Mouse (Mus musculus): ENCODE data around the gene Qtrt2. TPM values are rescaled to one million over a fixed set of nuclear protein-coding genes. Genes with fewer than 3 reads are reported as not detected.

Qtrt2 gene
- polyA plus RNA-seq, 1 experiment: not detected

DNA sequence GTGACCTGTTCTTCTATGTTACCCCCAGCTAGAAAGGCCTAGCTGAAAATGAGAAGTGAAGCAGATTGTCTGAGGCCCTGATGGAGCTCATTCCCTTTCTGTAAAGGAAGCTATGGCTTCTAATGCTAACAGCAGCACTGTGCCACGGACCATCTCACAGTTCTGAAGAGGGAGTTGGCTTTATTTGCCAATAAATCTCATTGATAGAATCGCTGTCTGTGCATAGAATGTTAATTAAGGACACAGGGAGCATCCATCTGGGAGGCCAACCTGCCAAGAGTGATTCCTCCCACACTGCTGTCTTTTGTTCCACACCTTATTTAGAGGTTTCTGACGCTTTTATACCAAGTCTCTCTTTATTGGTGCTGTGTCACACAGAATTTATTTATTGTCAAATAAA, 4.9 kb upstream of the Qtrt2 start:
- Histone ChIP-seq H3K36me3 (replicated peaks; ENCODE audit: low read length) (peaks cover 21% of the 10 kb centered on the region), H3K9me3 (no peaks in the 10 kb centered on the region), H3K4me3 (replicated peaks) (no peak overlapping the region), H3K4me1 (peaks cover 14% of the 10 kb centered on the region), H3K27me3 (replicated peaks) (no peaks in the 10 kb centered on the region)
- no peak for TF ChIP-seq FLI1 (IDR thresholded peaks at IDR 0.05; ENCODE audit: low read length)
- TF ChIP-seq GATA1 (IDR thresholded peaks at IDR 0.05; ENCODE audit: borderline replicate concordance, low read length): no peak

DNA sequence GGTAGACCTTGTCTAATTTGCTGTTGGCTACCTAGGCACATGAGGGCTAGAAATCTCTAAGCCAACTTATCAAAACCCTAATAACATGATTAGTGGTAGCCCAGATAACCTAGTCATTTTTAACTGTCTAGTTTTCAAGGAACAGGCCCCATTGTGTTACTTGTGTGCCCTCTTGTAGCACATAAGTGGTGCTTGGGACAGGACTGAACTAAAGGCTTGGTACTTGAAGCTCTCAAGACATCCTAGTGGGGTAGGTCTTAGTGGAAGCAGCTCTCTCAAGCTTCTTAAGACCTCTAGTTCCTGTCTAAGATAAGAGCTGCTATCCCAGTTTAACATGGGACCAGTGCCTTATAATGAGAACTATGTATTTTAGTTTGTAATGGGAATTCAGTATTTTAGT, 4.0 kb upstream of the Qtrt2 start:
- H3K4me1 ChIP-seq: peaks cover 14% of the 10 kb centered on the region
- peaks cover 21% of the 10 kb centered on the region for H3K36me3 ChIP-seq (replicated peaks; ENCODE audit: low read length)
- H3K4me3 ChIP-seq (replicated peaks): no peak overlapping the region
- no peaks in the 10 kb centered on the region for H3K9me3 ChIP-seq
- no peaks in the 10 kb centered on the region for H3K27me3 ChIP-seq (replicated peaks)
- no peak for TF ChIP-seq FLI1 (IDR thresholded peaks at IDR 0.05; ENCODE audit: low read length)
- TF ChIP-seq GATA1 (IDR thresholded peaks at IDR 0.05; ENCODE audit: borderline replicate concordance, low read length): no peak

- Histone ChIP-seq H3K9me3 (no peaks in the 10 kb centered on the region), H3K27me3 (replicated peaks) (no peaks in the 10 kb centered on the region), H3K36me3 (replicated peaks; ENCODE audit: low read length) (peaks cover 12% of the 10 kb centered on the region), H3K4me3 (replicated peaks) (no peak overlapping the region), H3K4me1 (peaks cover 17% of the 10 kb centered on the region)
- no peak for TF ChIP-seq FLI1 (IDR thresholded peaks at IDR 0.05; ENCODE audit: low read length)
- TF ChIP-seq GATA1 (IDR thresholded peaks at IDR 0.05; ENCODE audit: borderline replicate concordance, low read length): no peak
Observed at GRCm38 (mm10) chr16:43925846-43926245, 763 bp downstream of the Qtrt2 start.

DNA sequence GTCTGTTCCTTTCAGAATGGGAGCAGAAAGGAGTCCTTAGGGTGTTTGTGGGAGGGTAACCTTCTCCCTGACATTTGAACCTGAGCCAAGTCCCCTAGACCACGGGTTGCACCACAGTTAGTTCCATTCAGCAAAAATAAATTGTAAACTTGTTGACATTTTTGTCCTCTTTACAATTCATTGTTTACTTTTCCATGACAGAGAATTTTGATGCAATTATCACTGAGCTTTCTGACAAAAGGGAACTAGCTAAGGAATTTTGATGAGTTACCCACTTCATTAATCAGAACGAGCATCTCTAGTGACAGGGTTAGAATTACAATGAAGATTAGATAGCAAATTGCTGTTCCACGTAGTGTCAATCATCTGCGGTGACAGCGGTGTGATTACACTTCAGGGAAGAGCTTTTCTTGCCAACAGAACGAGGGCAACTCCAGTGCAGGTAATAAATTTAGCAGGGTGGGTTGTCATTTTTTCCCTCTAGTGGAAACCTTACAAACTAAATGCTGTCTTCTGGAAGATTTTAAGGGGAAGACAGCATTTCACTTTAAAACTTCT, 1.5 kb downstream of the Qtrt2 start:
- no peaks in the 10 kb centered on the region for H3K9me3 ChIP-seq
- peaks cover 11% of the 10 kb centered on the region for H3K4me1 ChIP-seq
- no peaks in the 10 kb centered on the region for H3K27me3 ChIP-seq (replicated peaks)
- peaks cover 12% of the 10 kb centered on the region for H3K36me3 ChIP-seq (replicated peaks; ENCODE audit: low read length)
- TF ChIP-seq GATA1 (IDR thresholded peaks at IDR 0.05; ENCODE audit: borderline replicate concordance, low read length) (no peak), FLI1 (IDR thresholded peaks at IDR 0.05; ENCODE audit: low read length) (no peak)
- H3K4me3 ChIP-seq (replicated peaks): no peak overlapping the region

- H3K36me3 ChIP-seq (replicated peaks; ENCODE audit: low read length): peaks cover 14% of the 10 kb centered on the region
- H3K9me3 ChIP-seq: no peaks in the 10 kb centered on the region
- H3K27me3 ChIP-seq (replicated peaks): no peaks in the 10 kb centered on the region
- no peak overlapping the region for H3K4me3 ChIP-seq (replicated peaks)
- H3K4me1 ChIP-seq: peaks cover 13% of the 10 kb centered on the region
- no peak for TF ChIP-seq FLI1 (IDR thresholded peaks at IDR 0.05; ENCODE audit: low read length)
- no peak for TF ChIP-seq GATA1 (IDR thresholded peaks at IDR 0.05; ENCODE audit: borderline replicate concordance, low read length)
Observed at GRCm38 (mm10) chr16:43922630-43923029, 4.0 kb downstream of the Qtrt2 start.

DNA sequence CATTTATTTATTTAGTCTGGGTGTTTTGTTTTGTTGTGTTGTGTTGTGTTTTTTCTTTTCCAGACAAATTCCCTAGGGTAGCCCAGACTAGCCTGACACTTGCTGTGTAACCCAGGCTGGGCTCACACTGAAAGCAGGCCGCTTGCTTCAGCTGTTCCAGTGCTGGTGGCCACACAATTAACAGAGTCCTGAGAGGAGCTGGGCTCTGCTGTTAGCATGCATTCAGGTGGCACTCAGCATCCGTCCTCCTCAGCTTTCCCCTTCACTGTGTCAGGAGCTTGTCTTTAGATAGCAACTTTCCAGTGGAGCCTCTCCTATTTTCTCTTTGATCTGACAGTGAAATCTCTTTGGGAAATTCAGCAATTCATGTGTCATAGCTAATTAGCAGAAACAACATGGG, 4.6 kb downstream of the Qtrt2 start:
- H3K4me1 ChIP-seq: peaks cover 13% of the 10 kb centered on the region
- H3K27me3 ChIP-seq (replicated peaks): no peaks in the 10 kb centered on the region
- H3K36me3 ChIP-seq (replicated peaks; ENCODE audit: low read length): peaks cover 13% of the 10 kb centered on the region
- no peak for TF ChIP-seq GATA1 (IDR thresholded peaks at IDR 0.05; ENCODE audit: borderline replicate concordance, low read length)
- H3K9me3 ChIP-seq: no peaks in the 10 kb centered on the region
- H3K4me3 ChIP-seq (replicated peaks): no peak overlapping the region

DNA sequence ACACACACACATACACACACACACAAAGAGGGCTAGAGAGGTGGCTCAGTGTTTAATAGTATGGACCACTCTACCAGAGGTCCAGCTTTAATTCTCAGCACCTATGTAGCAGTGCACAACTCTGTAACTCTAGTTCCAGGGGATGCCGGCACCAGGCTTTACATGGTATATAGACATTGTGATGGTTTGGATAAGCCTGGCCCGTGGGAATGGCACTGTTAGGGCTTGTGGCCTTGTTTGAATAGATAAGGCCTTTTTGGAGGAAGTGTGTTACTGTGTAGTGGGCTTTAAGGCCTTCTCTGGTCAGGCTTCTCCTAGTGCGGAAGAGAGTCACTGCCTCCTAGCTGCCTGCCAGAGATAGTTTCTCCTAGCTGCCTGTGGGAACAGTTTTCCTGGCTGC, 7.7 kb downstream of the Qtrt2 start:
- H3K36me3 ChIP-seq (replicated peaks; ENCODE audit: low read length): peaks cover 16% of the 10 kb centered on the region
- no peak for TF ChIP-seq GATA1 (IDR thresholded peaks at IDR 0.05; ENCODE audit: borderline replicate concordance, low read length)
- TF ChIP-seq FLI1 (IDR thresholded peaks at IDR 0.05; ENCODE audit: low read length): no peak

GRCm38 (mm10) chr16:43908881-43909280, 17.7 kb downstream of the Qtrt2 start:
- Histone ChIP-seq H3K4me1 (no peaks in the 10 kb centered on the region), H3K4me3 (replicated peaks) (no peak overlapping the region), H3K36me3 (replicated peaks; ENCODE audit: low read length) (peaks cover 62% of the 10 kb centered on the region), H3K27me3 (replicated peaks) (no peaks in the 10 kb centered on the region), H3K9me3 (no peaks in the 10 kb centered on the region)
- TF ChIP-seq GATA1 (IDR thresholded peaks at IDR 0.05; ENCODE audit: borderline replicate concordance, low read length) (no peak), FLI1 (IDR thresholded peaks at IDR 0.05; ENCODE audit: low read length) (no peak)

More for the DNA sequence above, 7.7 kb downstream of the Qtrt2 start:
- peaks cover 13% of the 10 kb centered on the region for H3K4me1 ChIP-seq
- H3K4me3 ChIP-seq (replicated peaks): no peak overlapping the region
- H3K27me3 ChIP-seq (replicated peaks): no peaks in the 10 kb centered on the region
- no peaks in the 10 kb centered on the region for H3K9me3 ChIP-seq

DNA sequence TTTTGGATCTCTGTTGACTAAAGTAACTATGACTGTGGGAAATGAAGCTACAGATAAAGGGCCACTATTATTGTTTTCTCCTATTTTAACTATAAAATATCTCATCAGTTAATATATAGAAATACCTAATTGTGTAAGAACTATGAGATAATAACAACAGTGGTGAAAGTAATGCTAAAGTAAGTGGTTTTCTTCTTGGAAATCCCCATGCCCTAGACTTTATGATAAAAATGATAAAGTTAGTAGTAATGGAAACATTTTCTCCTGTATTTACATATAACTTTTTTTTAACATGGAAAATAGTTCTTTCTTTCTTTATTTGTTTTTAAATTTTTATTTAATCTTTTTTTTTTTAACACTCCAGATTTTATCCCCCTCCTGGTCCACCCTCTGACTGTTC, 26.0 kb downstream of the Qtrt2 start:
- H3K36me3 ChIP-seq (replicated peaks; ENCODE audit: low read length): peaks cover 36% of the 10 kb centered on the region
- H3K4me1 ChIP-seq: no peaks in the 10 kb centered on the region
- no peak overlapping the region for H3K4me3 ChIP-seq (replicated peaks)
- H3K27me3 ChIP-seq (replicated peaks): no peaks in the 10 kb centered on the region
- no peak for TF ChIP-seq FLI1 (IDR thresholded peaks at IDR 0.05; ENCODE audit: low read length)
- no peak for TF ChIP-seq GATA1 (IDR thresholded peaks at IDR 0.05; ENCODE audit: borderline replicate concordance, low read length)
- H3K9me3 ChIP-seq: no peaks in the 10 kb centered on the region

GRCm38 (mm10) chr16:43900138-43900537, 26.5 kb downstream of the Qtrt2 start:
- no peaks in the 10 kb centered on the region for H3K4me1 ChIP-seq

DNA sequence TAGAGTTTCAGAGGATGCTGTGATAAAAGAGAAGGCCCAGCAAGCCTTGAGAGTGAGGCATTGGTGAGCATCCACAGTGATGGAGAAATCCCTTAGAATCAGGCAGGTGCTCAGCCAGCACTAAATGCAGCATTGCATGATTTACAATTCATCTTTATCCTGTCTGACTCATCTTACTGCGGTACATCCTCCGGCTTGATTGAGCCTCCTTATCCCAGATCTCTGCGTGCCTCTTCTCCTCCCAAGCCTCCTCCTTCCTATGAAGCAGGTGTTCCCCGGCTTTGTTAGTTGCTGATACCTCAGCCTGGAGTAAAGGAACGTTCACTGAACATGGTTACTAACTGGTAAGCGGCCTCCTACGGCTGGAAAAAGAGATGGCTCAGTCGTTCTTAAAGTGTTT, 32.1 kb downstream of the Qtrt2 start:
- TF ChIP-seq GATA1 (IDR thresholded peaks at IDR 0.05; ENCODE audit: borderline replicate concordance, low read length): no peak
- TF ChIP-seq FLI1 (IDR thresholded peaks at IDR 0.05; ENCODE audit: low read length): no peak
- Histone ChIP-seq H3K27me3 (replicated peaks) (no peaks in the 10 kb centered on the region), H3K9me3 (no peaks in the 10 kb centered on the region), H3K4me1 (peaks cover 9% of the 10 kb centered on the region; the same call in 1 of the 2 replicates), H3K36me3 (replicated peaks; ENCODE audit: low read length) (peaks cover 25% of the 10 kb centered on the region), H3K4me3 (replicated peaks) (no peak overlapping the region)

More at GRCm38 (mm10) chr16:43900138-43900537, 26.5 kb downstream of the Qtrt2 start:
- TF ChIP-seq GATA1 (IDR thresholded peaks at IDR 0.05; ENCODE audit: borderline replicate concordance, low read length): no peak
- TF ChIP-seq FLI1 (IDR thresholded peaks at IDR 0.05; ENCODE audit: low read length): no peak
- Histone ChIP-seq H3K9me3 (no peaks in the 10 kb centered on the region), H3K36me3 (replicated peaks; ENCODE audit: low read length) (peaks cover 34% of the 10 kb centered on the region), H3K4me3 (replicated peaks) (no peak overlapping the region), H3K27me3 (replicated peaks) (no peaks in the 10 kb centered on the region)

All from megakaryocyte, embryonic 14.5 days (primary cell).